Mouse (Mus musculus): ENCODE results near the gene Fancc.

Gene Fancc

GRCm38 (mm10) chr13:63289687-63290086 lies 207.4 kb downstream of the Fancc start:
- DNase-seq (ENCODE audit: low spot score) = no peak

GRCm38 (mm10) chr13:63289152-63289551 lies 207.9 kb downstream of the Fancc start:
- no peak for DNase-seq (ENCODE audit: low spot score)

GRCm38 (mm10) chr13:63286483-63287102 lies 210.5 kb downstream of the Fancc start:
- no peak for DNase-seq (ENCODE audit: low spot score)

GRCm38 (mm10) chr13:63284748-63285147 lies 212.3 kb downstream of the Fancc start:
- no peak for DNase-seq (ENCODE audit: low spot score)

- no peak for DNase-seq (ENCODE audit: low spot score)
Measured at GRCm38 (mm10) chr13:63283236-63283635, 213.8 kb downstream of the Fancc start.

- no peak for DNase-seq (ENCODE audit: low spot score)
Measured at GRCm38 (mm10) chr13:63281206-63281605, 215.9 kb downstream of the Fancc start.

- no peak for DNase-seq (ENCODE audit: low spot score)
Measured at GRCm38 (mm10) chr13:63280344-63280743, 216.7 kb downstream of the Fancc start.

- DNase-seq (ENCODE audit: low spot score) = no peak
Measured at GRCm38 (mm10) chr13:63279807-63280206, 217.3 kb downstream of the Fancc start.

GRCm38 (mm10) chr13:63278796-63279475 lies 218.1 kb downstream of the Fancc start:
- DNase-seq (ENCODE audit: low spot score) = no peak

GRCm38 (mm10) chr13:63278141-63278631 lies 218.9 kb downstream of the Fancc start:
- no peak for DNase-seq (ENCODE audit: low spot score)

- DNase-seq (ENCODE audit: low spot score) = no peak
Measured at GRCm38 (mm10) chr13:63277316-63277715, 219.8 kb downstream of the Fancc start.

- DNase-seq (ENCODE audit: low spot score) = no peak
Measured at GRCm38 (mm10) chr13:63276389-63276788, 220.7 kb downstream of the Fancc start.

GRCm38 (mm10) chr13:63274488-63275166 lies 222.5 kb downstream of the Fancc start:
- DNase-seq (ENCODE audit: low spot score) = no peak

- DNase-seq (ENCODE audit: low spot score) = no peak
Measured at GRCm38 (mm10) chr13:63273859-63274258, 223.2 kb downstream of the Fancc start.

- DNase-seq (ENCODE audit: low spot score) = peak; percentile 47
Measured at GRCm38 (mm10) chr13:63272602-63273229, 224.4 kb downstream of the Fancc start.

- no peak for DNase-seq (ENCODE audit: low spot score)
Measured at GRCm38 (mm10) chr13:63272017-63272601, 225.0 kb downstream of the Fancc start.

GRCm38 (mm10) chr13:63270191-63270590 lies 226.9 kb downstream of the Fancc start:
- no peak for DNase-seq (ENCODE audit: low spot score)

- DNase-seq (ENCODE audit: low spot score) = no peak
Measured at GRCm38 (mm10) chr13:63268776-63269175, 228.3 kb downstream of the Fancc start.

- DNase-seq (ENCODE audit: low spot score) = no peak
Measured at GRCm38 (mm10) chr13:63268371-63268770, 228.7 kb downstream of the Fancc start.

GRCm38 (mm10) chr13:63262168-63262957 lies 234.7 kb downstream of the Fancc start:
- DNase-seq (ENCODE audit: low spot score) = no peak

GRCm38 (mm10) chr13:63261676-63262075 lies 235.4 kb downstream of the Fancc start:
- no peak for DNase-seq (ENCODE audit: low spot score)
